Mouse (Mus musculus): ENCODE measurements around the gene Zic4.

The Zic4 gene

DNA sequence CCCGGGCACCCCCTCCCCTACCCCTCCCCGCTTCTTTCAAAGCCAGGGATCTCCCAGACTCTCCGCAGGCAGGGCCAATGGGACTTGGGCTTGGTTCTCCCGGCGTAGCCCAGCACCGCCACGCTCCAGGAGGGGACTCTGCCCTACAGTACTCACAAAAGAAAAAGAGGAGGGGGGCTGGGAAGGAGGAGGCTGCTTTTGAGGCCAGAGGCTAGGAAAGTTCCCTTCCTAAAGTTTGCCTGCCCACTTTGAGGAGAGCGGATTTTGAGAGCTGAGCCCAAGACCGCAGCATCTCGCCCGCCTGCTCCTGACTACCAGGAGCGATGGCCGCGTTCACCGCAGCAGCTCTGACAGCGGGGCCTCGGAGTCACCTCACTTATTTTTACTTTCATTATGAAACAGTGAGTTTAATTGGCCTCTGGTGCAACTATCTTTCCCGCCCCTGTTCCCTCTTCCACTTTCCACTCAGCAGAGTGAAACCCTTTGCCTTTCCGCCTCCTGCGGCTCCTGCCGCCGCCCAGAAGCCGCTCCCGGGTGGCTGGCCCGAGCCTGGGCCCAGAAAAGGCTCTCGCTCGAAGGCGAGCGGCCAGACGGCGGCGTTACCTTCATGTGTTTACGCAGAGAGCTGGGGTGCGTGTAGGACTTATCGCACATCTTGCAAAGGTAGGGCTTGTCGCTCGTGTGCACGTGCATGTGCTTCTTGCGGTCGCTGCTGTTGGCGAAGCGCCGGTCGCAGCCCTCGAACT lies at the start of gene Zic4:
TSS of gene Zic4 (plus strand) at position 558 of the 746 bp plus-strand sequence.
- DNase-seq: no peak

DNA sequence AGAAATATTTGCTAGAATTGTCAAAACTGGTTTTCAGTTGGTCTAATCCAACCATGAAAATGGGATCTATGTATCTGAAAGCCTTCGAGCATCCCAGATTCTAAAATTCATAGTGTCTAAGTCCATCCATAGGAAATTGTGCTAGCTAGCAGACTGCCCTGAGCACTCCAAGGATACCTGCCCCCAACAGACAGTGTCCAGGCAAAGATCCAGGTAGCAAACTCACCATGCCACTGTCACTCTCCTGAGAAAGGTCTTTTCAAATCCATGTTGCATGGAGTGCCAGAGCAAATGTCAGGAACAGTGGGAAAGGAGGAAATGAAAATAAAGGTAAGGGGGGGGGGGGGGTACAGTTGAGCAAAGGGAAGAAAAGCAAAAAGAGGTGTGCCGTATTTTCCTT lies 14.6 kb upstream of the Zic4 start:
- DNase-seq: no peak

DNA sequence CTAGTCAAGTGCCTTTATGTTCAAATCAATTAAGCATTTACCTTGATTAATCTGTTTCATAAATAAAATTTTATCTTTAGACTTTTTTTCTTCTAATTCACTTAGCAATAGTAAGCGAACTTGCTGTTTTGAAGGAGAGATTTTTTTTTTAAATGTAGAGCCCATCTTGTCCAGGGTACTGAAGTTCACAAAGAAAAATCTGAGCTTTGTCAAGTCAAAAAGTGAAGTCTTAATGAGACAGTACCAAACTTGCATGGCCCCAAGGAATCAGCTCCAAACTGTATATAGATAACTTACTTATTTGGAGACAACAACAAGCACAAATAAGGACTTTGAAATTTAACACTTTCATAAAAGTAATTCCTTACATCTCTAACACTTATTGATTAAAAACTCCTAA lies 13.5 kb upstream of the Zic4 start:
- no peak for DNase-seq

DNA sequence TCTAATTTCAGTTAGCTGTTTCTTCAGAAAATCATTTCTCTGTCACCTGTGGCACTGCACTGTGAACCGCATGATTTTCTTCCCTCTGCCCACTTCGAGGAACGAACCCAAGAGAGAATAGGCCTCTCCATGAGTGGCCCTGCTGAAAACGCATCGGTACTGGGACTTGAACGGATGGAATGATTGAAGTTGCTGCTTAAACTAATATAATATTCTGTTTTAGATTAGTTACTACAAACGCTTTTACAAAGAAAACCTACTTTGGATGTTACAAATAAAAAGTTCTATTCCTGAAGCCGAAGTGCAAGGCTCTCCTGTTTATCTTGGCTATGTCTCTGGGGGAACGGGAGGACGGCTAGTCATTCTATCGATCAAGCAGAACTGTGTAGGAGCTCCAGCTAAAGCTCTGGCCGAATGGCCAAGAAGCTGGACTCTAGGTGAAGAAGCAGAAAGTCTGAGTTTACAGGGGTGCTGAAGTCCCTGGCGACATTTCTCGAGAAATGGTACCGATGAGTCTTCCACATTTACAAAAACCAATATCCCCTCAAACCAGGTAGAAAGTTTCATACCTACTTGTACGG lies 11.9 kb upstream of the Zic4 start:
- no peak for DNase-seq

DNA sequence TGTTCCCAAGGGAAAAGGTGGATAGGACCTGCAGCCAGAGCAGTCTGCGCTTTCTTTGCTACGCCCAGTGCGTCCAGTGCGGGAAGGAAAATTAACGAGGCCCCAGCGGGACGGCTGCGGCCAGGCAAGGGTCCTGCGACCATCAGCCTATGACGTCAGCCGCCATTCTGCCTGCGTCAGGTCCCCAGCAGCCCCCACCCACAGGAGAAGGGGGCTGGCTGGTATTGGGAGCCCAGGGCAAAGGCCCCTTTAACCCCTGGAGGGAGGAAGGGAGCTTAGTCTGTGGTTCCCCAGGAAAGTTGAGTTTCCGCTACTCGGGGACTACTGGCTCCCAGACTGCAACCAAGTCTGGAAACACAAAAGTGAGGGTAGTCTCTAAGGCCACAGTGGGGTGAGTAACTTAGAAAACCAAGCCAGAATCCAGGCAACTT lies 11.3 kb upstream of the Zic4 start:
- no peak for DNase-seq

DNA sequence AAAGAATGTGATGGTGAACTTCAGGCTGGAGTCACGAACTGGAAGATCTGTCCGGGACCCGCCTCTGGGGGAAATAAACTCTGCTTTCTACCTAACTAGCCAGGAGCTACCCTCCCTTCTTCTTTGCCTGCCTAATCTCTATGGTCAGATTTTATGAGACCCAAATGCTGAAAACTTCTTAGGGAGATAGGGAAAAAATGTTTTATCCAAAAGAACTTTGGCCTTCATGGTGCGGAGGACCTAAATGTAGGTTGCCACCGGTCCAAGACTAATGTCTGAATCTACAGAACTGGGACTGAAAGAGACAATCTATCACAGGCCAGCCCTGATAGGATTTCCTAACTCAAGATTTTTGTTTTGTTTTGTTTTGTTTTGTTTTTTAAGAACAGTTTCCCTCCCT lies 10.9 kb upstream of the Zic4 start:
- DNase-seq: no peak

DNA sequence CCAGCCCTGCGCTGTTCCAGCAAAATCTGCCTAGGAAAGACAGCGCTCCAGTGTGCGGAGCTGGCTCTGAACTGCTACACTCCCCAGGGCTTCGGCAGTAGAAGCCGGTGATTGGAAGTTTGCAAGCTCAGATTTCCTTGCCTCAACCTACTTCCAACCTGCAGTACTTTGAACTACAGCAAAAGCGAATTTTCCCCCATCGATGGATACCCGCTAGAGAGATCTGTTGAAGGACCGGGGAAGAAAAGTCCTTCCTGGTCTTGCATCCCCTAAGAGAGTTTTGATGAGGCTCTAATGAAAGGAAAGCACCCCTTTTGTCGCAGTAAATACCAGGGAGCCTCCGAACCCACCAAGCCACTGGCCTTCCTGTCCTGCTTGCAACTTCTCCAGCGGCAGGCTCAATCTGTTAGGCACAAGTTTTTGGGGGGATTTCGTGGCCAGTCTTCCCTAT lies 10.2 kb upstream of the Zic4 start:
- DNase-seq: no peak

DNA sequence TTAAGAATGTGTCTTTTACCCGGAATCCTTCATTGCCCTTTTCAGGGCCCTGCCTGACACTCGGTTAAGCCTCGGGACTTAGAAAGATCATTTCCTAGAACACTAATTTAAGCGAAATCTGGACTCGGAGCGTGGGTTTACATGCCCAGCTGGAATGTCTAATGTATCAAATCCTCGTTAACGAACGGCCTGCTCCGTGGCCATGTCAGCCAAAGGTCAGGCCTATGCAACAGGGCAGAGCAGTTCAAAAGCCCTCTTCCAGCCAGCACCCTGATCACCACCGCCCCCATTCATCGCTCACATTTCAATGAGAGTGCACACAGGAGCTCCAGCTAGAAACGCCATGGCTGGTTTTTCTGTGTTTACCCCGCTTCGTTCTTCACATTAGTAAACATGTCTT lies 9.4 kb upstream of the Zic4 start:
- DNase-seq: no peak

DNA sequence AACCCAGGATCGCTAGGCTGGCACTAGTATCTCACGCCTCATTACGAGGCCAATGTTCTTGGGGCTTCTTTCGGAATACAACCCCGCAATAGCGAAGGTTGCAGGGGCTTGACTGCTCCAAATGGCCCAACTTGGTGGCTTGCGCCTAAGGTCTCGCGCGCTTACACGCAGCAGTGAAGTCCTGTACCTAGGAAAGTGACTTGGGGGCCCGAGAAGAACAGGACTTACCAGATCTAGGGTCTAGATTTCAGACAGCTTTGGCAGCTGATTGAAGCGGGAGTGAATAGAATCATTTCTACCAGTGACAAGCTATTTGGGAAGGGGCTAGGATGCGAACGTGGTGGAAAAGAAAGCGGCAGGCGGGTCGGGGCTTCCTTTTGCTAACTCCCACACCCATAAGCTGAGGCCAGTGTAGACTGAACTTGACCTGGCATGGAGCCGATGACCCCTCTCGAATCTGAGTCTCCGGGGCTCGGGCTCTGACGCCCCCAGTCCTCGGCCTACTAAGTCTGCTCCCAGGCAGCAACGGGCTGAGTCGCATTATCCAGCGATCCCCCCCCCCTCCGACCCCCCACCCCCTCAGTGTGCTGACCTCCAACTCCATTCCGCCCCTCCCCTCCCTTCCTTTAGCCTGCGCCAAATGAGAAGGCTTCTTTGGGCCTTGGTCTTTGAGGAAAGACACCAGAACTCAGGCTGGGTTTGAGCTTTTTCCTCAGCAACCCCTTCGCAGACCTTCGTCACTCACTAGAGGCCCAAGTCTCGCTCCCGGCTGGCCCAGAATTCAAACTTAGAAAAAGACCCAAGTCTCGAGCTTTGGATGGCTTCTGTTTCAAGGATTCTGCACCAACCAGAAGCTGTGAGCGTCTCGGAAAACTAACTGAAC lies 8.4 kb upstream of the Zic4 start:
- DNase-seq: no peak

DNA sequence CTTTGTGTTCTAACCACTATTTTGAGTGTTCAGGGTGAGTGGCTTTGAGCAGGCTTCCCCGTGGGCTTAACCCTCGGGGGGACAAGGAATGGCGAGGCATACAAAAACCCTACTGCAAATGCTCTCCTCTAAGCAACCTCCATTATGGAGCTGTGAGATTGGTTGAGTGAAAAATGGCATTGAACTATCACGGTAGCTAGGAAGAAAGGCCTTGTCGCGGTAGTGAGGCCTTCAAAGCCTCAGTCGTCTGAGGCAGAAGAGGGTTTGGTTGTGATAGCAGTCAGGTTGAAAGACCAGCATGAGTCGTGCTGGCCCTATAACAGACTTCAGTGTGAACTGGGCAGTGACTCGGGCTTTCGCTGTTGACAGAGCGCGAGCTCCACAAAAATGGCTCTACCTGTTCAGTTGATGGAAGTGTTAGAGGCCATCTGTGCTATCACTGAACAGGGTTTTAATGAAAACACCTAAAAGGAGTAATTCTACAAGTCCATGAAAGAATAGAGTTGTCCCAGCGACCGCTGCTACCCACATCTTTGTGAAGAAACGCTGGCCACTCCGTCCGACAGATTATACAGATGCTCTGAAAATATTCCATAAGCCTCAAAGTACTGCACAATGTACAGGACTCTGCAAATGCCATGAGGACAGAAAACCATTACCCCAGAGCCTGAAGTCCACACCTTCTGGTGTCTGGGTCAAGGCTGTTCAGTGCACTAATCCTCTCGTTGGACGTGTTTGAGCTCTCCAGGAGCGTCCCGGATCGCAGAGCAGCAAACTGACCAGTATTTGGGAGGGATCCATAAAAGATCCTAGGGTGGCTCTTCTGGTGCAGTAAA lies 7.6 kb upstream of the Zic4 start:
- no peak for DNase-seq

DNA sequence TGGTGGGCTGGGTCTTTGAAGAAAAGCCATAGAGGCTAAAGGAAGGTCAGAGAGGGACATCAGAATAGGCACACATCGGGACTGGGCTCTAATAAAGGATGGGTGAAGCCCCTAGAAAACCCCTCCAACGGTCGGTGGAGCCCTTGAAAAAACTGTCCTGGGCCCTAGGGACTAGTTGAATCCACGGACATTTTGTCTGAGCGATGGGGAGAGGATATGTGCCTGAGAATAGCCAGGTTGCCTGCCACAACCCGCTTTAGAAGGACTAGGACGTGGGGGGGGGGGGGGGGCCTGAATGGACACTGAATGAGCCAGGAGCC lies 7.0 kb upstream of the Zic4 start:
- no peak for DNase-seq

DNA sequence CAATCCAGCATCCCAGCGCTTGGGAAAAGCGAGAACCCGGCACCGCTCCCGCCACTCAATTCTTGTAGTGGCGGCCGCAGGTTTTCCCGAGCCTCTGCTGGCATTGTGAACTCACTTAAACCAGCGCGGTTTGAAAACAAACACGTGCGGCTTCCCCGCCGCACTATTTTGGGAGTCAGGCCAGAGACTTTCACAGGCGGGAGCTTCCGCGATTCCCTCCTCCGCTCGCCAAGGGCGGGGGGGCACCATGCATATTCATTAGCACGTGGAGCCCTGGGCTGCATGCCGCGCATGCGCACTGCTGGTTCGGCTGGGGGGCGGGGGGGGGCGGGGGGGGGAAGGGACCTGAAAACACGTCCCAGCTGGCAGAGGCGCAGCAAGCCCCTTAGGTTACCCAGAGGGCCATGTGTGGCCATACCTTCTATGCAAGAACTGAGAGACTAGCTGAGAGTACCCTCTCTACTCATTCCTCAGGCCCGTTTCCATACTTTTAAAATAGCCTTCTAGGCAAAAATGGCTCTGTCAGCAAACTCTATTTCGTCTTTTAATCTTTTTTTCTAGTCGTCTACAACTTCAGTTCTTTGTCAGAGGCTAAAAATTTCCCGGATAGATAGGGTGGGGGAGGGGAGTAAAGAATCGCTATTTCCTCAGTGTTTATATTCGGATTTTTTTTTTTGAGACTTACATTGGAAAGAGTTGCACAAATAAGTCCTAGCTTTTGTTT lies 6.4 kb upstream of the Zic4 start:
- DNase-seq: no peak

DNA sequence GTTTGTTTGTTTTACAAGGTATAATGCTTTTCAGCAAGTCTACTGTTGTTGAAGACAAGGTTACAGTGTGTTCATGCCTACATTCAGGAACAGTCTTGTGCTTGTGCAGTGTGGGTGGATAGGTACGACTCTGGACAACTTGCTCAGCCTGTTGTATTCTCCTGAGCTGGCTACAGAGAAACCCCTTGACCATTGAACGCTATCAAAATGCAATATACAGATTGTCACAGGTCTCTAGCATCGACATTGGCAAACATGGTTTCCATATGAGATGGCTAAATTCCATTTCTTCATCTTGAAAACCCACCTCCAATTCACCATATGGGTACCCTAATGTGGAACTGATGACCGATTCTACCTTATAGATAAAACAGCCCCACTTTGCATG lies 5.9 kb upstream of the Zic4 start:
- no peak for DNase-seq

DNA sequence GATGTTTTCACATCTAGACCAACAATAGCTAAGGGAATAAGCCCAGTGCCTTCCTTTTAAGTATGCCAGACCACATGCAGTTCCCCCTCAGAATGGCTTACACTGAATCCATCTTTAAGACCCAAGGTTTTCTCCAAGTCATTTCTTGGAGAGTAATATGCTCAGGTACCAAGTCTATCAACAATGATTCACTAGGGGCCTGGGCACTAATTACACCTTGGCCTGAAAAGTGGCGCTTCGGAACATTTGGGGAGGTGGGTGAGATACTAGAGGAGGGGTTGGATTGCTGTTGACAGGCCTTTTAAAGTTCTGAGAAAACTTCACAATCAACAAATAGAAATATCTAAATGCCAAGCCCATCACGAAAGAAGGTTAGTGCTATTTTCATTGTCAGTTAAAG lies 4.9 kb upstream of the Zic4 start:
- no peak for DNase-seq

DNA sequence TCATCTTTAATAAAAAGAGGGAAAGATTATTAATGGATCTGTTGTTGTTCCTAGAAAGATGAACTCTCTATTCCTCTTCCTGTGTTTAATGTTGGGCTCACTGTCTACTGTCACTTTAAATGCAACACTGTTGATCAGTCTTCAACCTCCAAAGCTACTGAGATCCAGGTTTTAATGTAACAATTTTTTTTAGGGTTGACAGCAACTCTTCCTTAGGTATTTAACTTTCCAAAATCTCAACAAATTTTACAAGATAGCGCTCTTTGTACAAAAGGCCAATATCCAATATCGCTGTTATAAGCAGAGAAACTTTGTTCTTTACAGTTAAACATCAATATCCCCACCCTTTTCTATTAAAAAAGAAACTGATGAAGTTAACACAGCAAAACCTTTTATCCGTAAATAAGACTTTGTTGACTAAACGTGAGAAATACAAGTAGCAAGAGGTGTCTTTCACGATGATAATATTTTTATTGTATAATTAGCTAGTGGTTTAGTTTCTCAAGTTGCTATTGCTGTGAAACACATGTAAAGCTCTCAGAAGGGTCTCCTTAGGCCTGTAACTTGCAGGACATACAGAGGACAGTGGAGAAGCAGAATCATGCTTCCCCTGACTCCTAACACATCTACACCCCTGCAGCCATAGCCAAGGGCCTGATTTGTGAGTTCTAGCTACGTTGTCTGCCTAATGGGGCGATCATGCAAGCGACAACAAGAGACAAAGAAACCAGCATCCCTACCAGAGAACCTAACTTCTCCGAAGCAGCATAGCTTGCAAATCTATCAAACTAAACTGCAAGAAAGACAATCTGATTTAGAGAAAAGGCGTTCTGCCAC lies 3.1 kb upstream of the Zic4 start:
- no peak for DNase-seq

DNA sequence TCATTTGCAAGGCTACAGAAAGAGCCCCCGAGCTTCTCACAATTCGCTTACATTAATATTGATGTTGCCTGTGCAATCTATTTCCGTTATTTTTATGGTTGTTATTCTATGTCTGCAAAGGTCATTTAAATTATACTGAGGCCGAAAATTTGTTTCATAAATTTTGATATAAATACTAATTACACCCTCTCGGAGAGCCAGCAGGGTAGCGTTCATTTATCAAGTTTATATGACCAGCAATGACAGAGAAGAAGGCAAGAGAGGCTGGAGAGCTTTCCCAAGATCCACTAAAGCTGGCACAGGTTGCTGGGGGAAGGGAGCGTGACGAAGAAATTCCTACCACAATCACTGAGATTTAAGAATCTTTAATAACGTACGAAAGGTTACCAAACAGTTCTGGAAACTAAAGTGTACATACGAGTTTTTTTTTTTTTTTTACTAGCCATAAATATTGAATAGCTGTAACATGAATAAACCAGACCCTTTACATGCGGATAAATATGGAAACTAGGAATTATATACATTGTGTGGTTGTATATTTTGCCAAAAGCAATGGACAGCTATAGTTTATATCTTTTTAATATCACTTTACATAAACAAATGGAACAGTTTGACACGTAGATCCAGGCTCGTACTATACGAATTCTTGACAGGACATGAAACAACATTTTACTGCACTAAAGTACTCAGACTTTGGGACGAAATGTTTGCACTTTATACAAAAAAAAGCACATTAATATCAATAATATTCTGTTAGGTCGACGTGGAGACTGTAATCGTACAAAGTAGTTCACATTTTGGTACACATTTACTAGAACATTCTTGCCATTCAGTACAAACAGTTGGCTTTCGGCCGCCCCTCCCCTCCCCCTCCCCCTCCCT lies 1.8 kb upstream of the Zic4 start:
- DNase-seq: no peak

DNA sequence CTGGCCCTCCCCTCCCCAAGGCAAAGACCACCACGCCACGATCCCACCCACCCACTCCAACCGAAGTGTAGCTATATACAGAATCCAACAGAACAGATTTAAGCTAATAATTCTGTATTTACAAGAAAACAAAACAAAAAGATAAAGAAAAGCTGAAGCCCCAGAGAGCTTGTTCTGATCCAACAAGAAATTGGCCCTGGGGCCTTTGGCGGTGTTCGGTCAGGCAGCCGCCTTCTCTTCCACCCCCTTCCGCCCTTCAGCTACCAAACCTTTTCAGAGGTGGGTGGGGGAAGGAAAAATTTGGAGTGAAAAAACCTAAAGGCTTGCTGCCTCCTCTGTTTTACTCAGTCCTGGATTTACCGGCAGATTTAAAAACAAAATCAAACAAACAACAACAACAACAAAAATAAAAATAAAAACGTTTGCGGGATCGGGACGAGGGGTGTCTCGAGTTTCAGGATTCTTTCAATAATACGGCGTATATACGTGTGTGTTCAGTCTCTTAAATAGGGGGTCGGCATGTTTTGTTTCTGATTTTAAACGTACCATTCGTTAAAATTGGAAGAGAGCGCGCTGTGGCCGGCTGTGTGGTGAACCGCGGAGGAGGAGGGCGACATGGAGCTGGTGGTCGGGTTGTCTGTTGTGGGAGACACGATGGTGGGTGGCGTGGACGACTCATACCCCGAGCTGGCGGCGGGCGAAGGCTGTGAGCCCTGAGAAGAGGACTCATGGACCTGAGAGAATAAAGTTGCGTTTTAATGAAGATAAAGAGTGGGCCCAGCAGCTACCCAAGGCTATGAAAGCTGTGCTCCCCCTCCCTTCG lies 969 bp upstream of the Zic4 start:
- DNase-seq: no peak

DNA sequence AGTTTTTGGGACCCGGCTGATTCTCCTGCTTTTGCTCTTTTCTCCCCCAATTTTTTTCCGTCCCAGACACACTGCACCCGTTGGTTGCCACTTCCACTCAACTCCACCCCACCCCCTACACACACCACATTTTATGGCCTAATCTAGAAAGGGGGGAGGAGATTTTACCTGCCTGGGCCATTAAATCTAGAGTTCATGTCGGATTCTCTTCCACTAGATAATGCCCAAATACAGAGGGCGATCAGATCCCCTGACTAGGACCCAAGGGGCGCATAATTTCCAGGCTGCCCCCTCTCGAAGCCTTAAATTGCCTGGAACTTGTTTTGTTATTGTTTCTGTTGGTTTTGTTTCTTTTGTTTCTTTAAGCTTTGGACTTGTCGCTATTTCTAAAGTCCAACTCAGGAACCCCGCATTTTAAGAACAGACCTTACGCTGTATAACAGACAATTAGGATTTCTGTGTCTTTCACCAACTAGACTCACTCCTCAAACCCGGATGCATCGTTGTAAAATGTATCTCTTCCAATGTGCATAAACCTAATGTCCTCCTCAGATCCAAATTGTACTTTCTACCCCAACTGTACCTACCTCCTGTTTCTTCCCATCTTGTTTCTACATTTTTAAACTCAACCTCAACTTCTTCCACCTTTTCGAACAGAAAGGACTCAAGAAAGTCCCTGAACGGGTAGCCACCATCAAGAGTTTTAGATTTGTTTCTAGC lies 958 bp downstream of the Zic4 start:
- no peak for DNase-seq

DNA sequence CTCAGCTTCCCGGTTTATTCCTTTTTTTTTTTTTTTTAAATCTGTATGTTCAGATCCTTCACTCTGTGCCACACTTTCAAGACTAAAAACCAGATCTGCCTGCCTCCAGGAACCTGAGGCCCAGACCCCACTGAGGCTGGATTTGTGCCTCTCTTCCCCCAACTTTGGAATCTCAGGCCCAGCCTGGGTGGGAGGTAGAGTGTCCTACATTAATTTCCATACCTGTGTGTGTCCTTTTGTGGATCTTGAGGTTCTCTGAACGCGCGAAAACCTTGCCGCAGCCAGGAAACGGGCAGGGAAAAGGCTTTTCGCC lies 1.6 kb downstream of the Zic4 start:
- no peak for DNase-seq
